Mouse (Mus musculus) naive thymus-derived CD4-positive, alpha-beta T cell, adult 5 months (primary cell): Measurements from ENCODE around the gene Zdhhc25. TPM values are rescaled to one million over a fixed set of nuclear protein-coding genes. Genes with fewer than 3 reads are reported as not detected.

ENCODE experiments used
- polyA plus RNA-seq: library from polyadenylated mRNA; unstranded; fragments of 100-300 nt; shearing (Covaris generic); gene quantifications from one replicate; pipeline ENCODE4 v1.2.1, GENCODE M21; 2017

The Zdhhc25 gene
- polyA plus RNA-seq, result not detected

GRCm38 (mm10) chr15:88600002-88600401 is at the start of gene Zdhhc25:
Zdhhc25 (plus strand) TSS chr15:88600302.

Other genes with a start within 250 kb of the Zdhhc25 start
- 87.2 TPM for gene Brd1, start 133.9 kb downstream of the Zdhhc25 start, polyA plus RNA-seq
- gene Zbed4, start 151.4 kb downstream of the Zdhhc25 start, polyA plus RNA-seq, result 4.7 TPM
- 8.5 TPM for gene Alg12, start 219.0 kb downstream of the Zdhhc25 start, polyA plus RNA-seq
- 27.6 TPM for gene Creld2, start 219.3 kb downstream of the Zdhhc25 start, polyA plus RNA-seq